Mouse (Mus musculus) G1E-ER4 (cell line): ENCODE measurements around the gene Kcnip1. TPM values are rescaled to one million over a fixed set of nuclear protein-coding genes. Genes with fewer than 3 reads are reported as not detected.

ENCODE experiments used
- GATA1 ChIP-seq: IDR thresholded peaks from one replicate; pipeline ENCODE4 v1.8.0; 2012; ENCODE audit warnings: low read length, inconsistent platforms
- polyA plus RNA-seq: library from polyadenylated mRNA; stranded (reverse); fragments of >175 nt; gene quantifications from 2 replicates; pipeline ENCODE4 v1.2.3, GENCODE M21; 2012

The Kcnip1 gene
- polyA plus RNA-seq, 1 experiment = 0.03 TPM

GRCm38 (mm10) chr11:33747402-33747955 lies 245.5 kb downstream of the Kcnip1 start:
- TF ChIP-seq GATA1 = no peak

GRCm38 (mm10) chr11:33746402-33746801 lies 246.6 kb downstream of the Kcnip1 start:
- TF ChIP-seq GATA1 = no peak

GRCm38 (mm10) chr11:33745821-33746329 lies 247.1 kb downstream of the Kcnip1 start:
- TF ChIP-seq GATA1 = no peak

GRCm38 (mm10) chr11:33744429-33744828 lies 248.5 kb downstream of the Kcnip1 start:
- TF ChIP-seq GATA1 = no peak

- no peak for TF ChIP-seq GATA1
Measured at GRCm38 (mm10) chr11:33740187-33740586, 252.8 kb downstream of the Kcnip1 start.

GRCm38 (mm10) chr11:33736426-33736825 lies 256.5 kb downstream of the Kcnip1 start:
- TF ChIP-seq GATA1 = no peak

GRCm38 (mm10) chr11:33733269-33733668 lies 259.7 kb downstream of the Kcnip1 start:
- no peak for TF ChIP-seq GATA1

- TF ChIP-seq GATA1 = no peak
Measured at GRCm38 (mm10) chr11:33732358-33732757, 260.6 kb downstream of the Kcnip1 start.

GRCm38 (mm10) chr11:33721297-33721696 lies 271.7 kb downstream of the Kcnip1 start:
- no peak for TF ChIP-seq GATA1

GRCm38 (mm10) chr11:33706777-33707176 lies 286.2 kb downstream of the Kcnip1 start:
- no peak for TF ChIP-seq GATA1

GRCm38 (mm10) chr11:33701958-33702459 lies 290.9 kb downstream of the Kcnip1 start:
- no peak for TF ChIP-seq GATA1

GRCm38 (mm10) chr11:33701236-33701957 lies 291.6 kb downstream of the Kcnip1 start:
- TF ChIP-seq GATA1 = no peak

GRCm38 (mm10) chr11:33700725-33701124 lies 292.2 kb downstream of the Kcnip1 start:
- TF ChIP-seq GATA1 = no peak

- TF ChIP-seq GATA1 = no peak
Measured at GRCm38 (mm10) chr11:33690181-33690580, 302.8 kb downstream of the Kcnip1 start.

GRCm38 (mm10) chr11:33685904-33686303 lies 307.0 kb downstream of the Kcnip1 start:
- TF ChIP-seq GATA1 = no peak

GRCm38 (mm10) chr11:33680151-33680550 lies 312.8 kb downstream of the Kcnip1 start:
- TF ChIP-seq GATA1 = no peak
